Mouse (Mus musculus): ENCODE results near the gene Arcn1. TPM values are rescaled to one million over a fixed set of nuclear protein-coding genes. Genes with fewer than 3 reads are reported as not detected.
"Not testable (repeated sequence)": the region's sequence is repeated elsewhere in the genome, so short reads cannot be mapped to it uniquely, and the experiment has no call there.

Gene Arcn1
- polyA plus RNA-seq, 1 experiment from 2014 or later: 193 TPM

- Histone ChIP-seq H3K4me2 (replicated peaks) (peak overlapping the region; percentile 97), H3K9me3 (no peaks in the 10 kb centered on the region), H3K4me1 (replicated peaks) (peaks cover 26% of the 10 kb centered on the region), H3K9ac (no peak overlapping the region), H3K27ac (no peak overlapping the region), H3K4me3 (replicated peaks) (peak overlapping the region; percentile 62; the same call in 1 of the 2 replicates), H3K36me3 (no peaks in the 10 kb centered on the region), H3K27me3 (replicated peaks) (0 out of 2 replicates have a peak, but pooled peaks cover 7% of the 10 kb centered on the region)
- WGBS: 46% methylated on average over 7 of the region's 7 CpGs
- ATAC-seq: no peak; the same call in 1 of the 2 replicates
Measured at GRCm38 (mm10) chr9:44798298-44798697, 30.7 kb upstream of the Arcn1 start.

GRCm38 (mm10) chr9:44792842-44793241, 25.2 kb upstream of the Arcn1 start:
- no peak overlapping the region for H3K4me3 ChIP-seq (replicated peaks)
- no peak overlapping the region for H3K27ac ChIP-seq
- H3K4me2 ChIP-seq (replicated peaks): no peak overlapping the region
- H3K36me3 ChIP-seq: peaks cover 22% of the 10 kb centered on the region
- 0 out of 2 replicates have a peak, but pooled peaks cover under 1% of the 10 kb centered on the region for H3K27me3 ChIP-seq (replicated peaks)
- no peak overlapping the region for H3K9ac ChIP-seq
- WGBS: 70% methylated on average over 9 of the region's 9 CpGs
- no peaks in the 10 kb centered on the region for H3K9me3 ChIP-seq
- no peak for ATAC-seq
- no peaks in the 10 kb centered on the region for H3K4me1 ChIP-seq (replicated peaks)

GRCm38 (mm10) chr9:44772750-44773651, 5.4 kb upstream of the Arcn1 start:
- Histone ChIP-seq H3K27ac (peak overlapping the region; percentile 87), H3K27me3 (replicated peaks) (no peaks in the 10 kb centered on the region), H3K9ac (peak overlapping the region; percentile 81), H3K4me3 (replicated peaks) (peak overlapping the region; percentile 79), H3K36me3 (no peaks in the 10 kb centered on the region), H3K4me1 (replicated peaks) (no peaks in the 10 kb centered on the region), H3K4me2 (replicated peaks) (peak overlapping the region; percentile 82), H3K9me3 (no peaks in the 10 kb centered on the region)
- WGBS: under 1% methylated on average over 41 of the region's 41 CpGs
- peak; percentile 99 for ATAC-seq

- Histone ChIP-seq H3K9ac (0 out of 2 replicates have a peak overlapping the region, but pooled peaks have one; percentile 17), H3K4me1 (replicated peaks) (no peaks in the 10 kb centered on the region), H3K4me2 (replicated peaks) (no peak overlapping the region), H3K36me3 (no peaks in the 10 kb centered on the region), H3K27ac (0 out of 2 replicates have a peak overlapping the region, but pooled peaks have one; percentile 60), H3K27me3 (replicated peaks) (no peaks in the 10 kb centered on the region), H3K4me3 (replicated peaks) (peak overlapping the region; percentile 79), H3K9me3 (no peaks in the 10 kb centered on the region)
- WGBS: 25% methylated on average over 5 of the region's 5 CpGs
- 0 out of 2 replicates have a peak, but pooled peaks have one; percentile 1 for ATAC-seq
Measured at GRCm38 (mm10) chr9:44772392-44772749, 4.7 kb upstream of the Arcn1 start.

- Histone ChIP-seq H3K9ac (no peak overlapping the region), H3K36me3 (no peaks in the 10 kb centered on the region), H3K27me3 (replicated peaks) (no peaks in the 10 kb centered on the region), H3K4me2 (replicated peaks) (no peak overlapping the region), H3K4me3 (replicated peaks) (no peak overlapping the region), H3K9me3 (no peaks in the 10 kb centered on the region), H3K27ac (no peak overlapping the region), H3K4me1 (replicated peaks) (no peaks in the 10 kb centered on the region)
- no peak for ATAC-seq
- 89% methylated on average over 5 of the region's 5 CpGs for WGBS
Measured at GRCm38 (mm10) chr9:44771376-44771775, 3.7 kb upstream of the Arcn1 start.

- not testable (repeated sequence) for ATAC-seq
- 31% methylated on average over 9 of the region's 9 CpGs for WGBS
Measured at GRCm38 (mm10) chr9:44768029-44768394, 367 bp upstream of the Arcn1 start.

GRCm38 (mm10) chr9:44760873-44761272, 6.8 kb downstream of the Arcn1 start:
- Histone ChIP-seq H3K4me3 (replicated peaks) (no peak overlapping the region), H3K27ac (no peak overlapping the region), H3K4me1 (replicated peaks) (peaks cover 8% of the 10 kb centered on the region), H3K9ac (no peak overlapping the region), H3K4me2 (replicated peaks) (no peak overlapping the region), H3K36me3 (peaks cover 12% of the 10 kb centered on the region), H3K9me3 (no peaks in the 10 kb centered on the region), H3K27me3 (replicated peaks) (no peaks in the 10 kb centered on the region)
- 60% methylated on average over 2 of the region's 2 CpGs for WGBS
- ATAC-seq: no peak

More at GRCm38 (mm10) chr9:44768029-44768394, 367 bp upstream of the Arcn1 start:
- H3K36me3 ChIP-seq; H3K4me1 ChIP-seq (replicated peaks); H3K9ac ChIP-seq; H3K9me3 ChIP-seq; H3K27ac ChIP-seq; H3K27me3 ChIP-seq (replicated peaks): not testable (repeated sequence)
- Histone ChIP-seq H3K4me3 (replicated peaks) (peak overlapping the region; percentile 99), H3K4me2 (replicated peaks) (peak overlapping the region; percentile 66; the same call in 1 of the 2 replicates)

- Histone ChIP-seq H3K9me3 (no peaks in the 10 kb centered on the region), H3K4me2 (replicated peaks) (no peak overlapping the region), H3K4me3 (replicated peaks) (no peak overlapping the region), H3K27me3 (replicated peaks) (no peaks in the 10 kb centered on the region), H3K27ac (no peak overlapping the region), H3K9ac (no peak overlapping the region), H3K4me1 (replicated peaks) (no peaks in the 10 kb centered on the region), H3K36me3 (peaks cover 39% of the 10 kb centered on the region)
- 90% methylated on average over 7 of the region's 7 CpGs for WGBS
- no peak for ATAC-seq
Measured at GRCm38 (mm10) chr9:44748473-44748872, 19.2 kb downstream of the Arcn1 start.

GRCm38 (mm10) chr9:44747341-44747740, 20.3 kb downstream of the Arcn1 start:
- no peak overlapping the region for H3K4me2 ChIP-seq (replicated peaks)
- H3K9ac ChIP-seq: no peak overlapping the region
- H3K27ac ChIP-seq: no peak overlapping the region
- WGBS: 92% methylated on average over 3 of the region's 3 CpGs
- peaks cover 38% of the 10 kb centered on the region for H3K36me3 ChIP-seq
- H3K4me1 ChIP-seq (replicated peaks): no peaks in the 10 kb centered on the region
- no peaks in the 10 kb centered on the region for H3K9me3 ChIP-seq
- H3K27me3 ChIP-seq (replicated peaks): no peaks in the 10 kb centered on the region
- ATAC-seq: no peak
- no peak overlapping the region for H3K4me3 ChIP-seq (replicated peaks)

GRCm38 (mm10) chr9:44746666-44747065, 21.0 kb downstream of the Arcn1 start:
- Histone ChIP-seq H3K36me3 (peaks cover 33% of the 10 kb centered on the region), H3K27me3 (replicated peaks) (no peaks in the 10 kb centered on the region), H3K9me3 (no peaks in the 10 kb centered on the region), H3K9ac (no peak overlapping the region), H3K4me2 (replicated peaks) (no peak overlapping the region), H3K27ac (no peak overlapping the region), H3K4me1 (replicated peaks) (no peaks in the 10 kb centered on the region), H3K4me3 (replicated peaks) (no peak overlapping the region)
- ATAC-seq: no peak
- WGBS: 83% methylated on average over 3 of the region's 3 CpGs

- no peak overlapping the region for H3K27ac ChIP-seq
- peaks cover 29% of the 10 kb centered on the region for H3K36me3 ChIP-seq
- no peak for ATAC-seq
- H3K9ac ChIP-seq: no peak overlapping the region
- H3K4me2 ChIP-seq (replicated peaks): no peak overlapping the region
- H3K27me3 ChIP-seq (replicated peaks): no peaks in the 10 kb centered on the region
- WGBS: 91% methylated on average over 7 of the region's 7 CpGs
- no peaks in the 10 kb centered on the region for H3K4me1 ChIP-seq (replicated peaks)
- no peaks in the 10 kb centered on the region for H3K9me3 ChIP-seq
- no peak overlapping the region for H3K4me3 ChIP-seq (replicated peaks)
Measured at GRCm38 (mm10) chr9:44745371-44745770, 22.3 kb downstream of the Arcn1 start.

- H3K9ac ChIP-seq: no peak overlapping the region
- ATAC-seq: no peak
- WGBS: 94% methylated on average over 1 of the region's 1 CpGs
Measured at GRCm38 (mm10) chr9:44740663-44741192, 26.9 kb downstream of the Arcn1 start.

More at GRCm38 (mm10) chr9:44740663-44741192, 26.9 kb downstream of the Arcn1 start:
- Histone ChIP-seq H3K4me3 (replicated peaks) (no peak overlapping the region), H3K36me3 (peaks cover 18% of the 10 kb centered on the region), H3K9me3 (no peaks in the 10 kb centered on the region), H3K4me2 (replicated peaks) (no peak overlapping the region), H3K4me1 (replicated peaks) (0 out of 2 replicates have a peak, but pooled peaks cover 5% of the 10 kb centered on the region), H3K27me3 (replicated peaks) (no peaks in the 10 kb centered on the region), H3K27ac (no peak overlapping the region)
